Mouse (Mus musculus) heart, postnatal 0 days (tissue): Measurements from ENCODE around the gene Rflna. TPM values are rescaled to one million over a fixed set of nuclear protein-coding genes. Genes with fewer than 3 reads are reported as not detected.

Experiments used
- ATAC-seq: fragments of 200-750 bp; cut with Nextera tagmentation; 2 replicates; pipeline ENCODE4 v1.8.0; 2017; ENCODE audit warnings: low read depth, moderate number of reproducible peaks, moderate library complexity; ENCODE audit not compliant: insufficient read depth
- DNase-seq: peaks from one replicate; pipeline ENCODE4 v3.0.0-alpha.2; 2016; ENCODE audit warnings: low spot score
- H3K27ac ChIP-seq: fragments of 300-500 bp; sonication (generic); 2 replicates; pipeline ENCODE4 v1.5.1; 2014; ENCODE audit warnings: low read depth, mild to moderate bottlenecking
- H3K27me3 ChIP-seq: fragments of 300-500 bp; sonication (generic); 2 replicates; pipeline ENCODE4 v1.6.1; 2014; ENCODE audit warnings: low read length, mixed read lengths; ENCODE audit not compliant: control insufficient read depth, insufficient read depth
- H3K36me3 ChIP-seq: fragments of 300-500 bp; sonication (generic); replicated peaks from 2 replicates; pipeline ENCODE4 v1.6.1; 2014; ENCODE audit warnings: low read length, mixed read lengths; ENCODE audit not compliant: control insufficient read depth, insufficient read depth
- H3K4me1 ChIP-seq: fragments of 300-500 bp; sonication (generic); 2 replicates; pipeline ENCODE4 v1.6.1; 2014; ENCODE audit warnings: antibody characterized with exemption; ENCODE audit not compliant: control insufficient read depth, insufficient read depth
- H3K4me2 ChIP-seq: fragments of 300-500 bp; sonication (generic); 2 replicates; pipeline ENCODE4 v1.6.1; 2014; ENCODE audit warnings: low read depth, mild to moderate bottlenecking, low read length, moderate library complexity
- H3K4me3 ChIP-seq: fragments of 300-500 bp; sonication (generic); 2 replicates; pipeline ENCODE4 v1.5.1; 2014; ENCODE audit warnings: low read depth, low read length
- H3K9ac ChIP-seq: fragments of 300-500 bp; sonication (generic); replicated peaks from 2 replicates; pipeline ENCODE4 v1.6.1; 2014; ENCODE audit warnings: low read depth, low read length, mixed read lengths
- H3K9me3 ChIP-seq: fragments of 300-500 bp; sonication (generic); replicated peaks from 2 replicates; pipeline ENCODE4 v1.6.1; 2016; ENCODE audit warnings: low read length; ENCODE audit not compliant: control insufficient read depth
- CTCF ChIP-seq: IDR thresholded peaks from 2 replicates; pipeline ENCODE4 v1.5.1; 2016; ENCODE audit warnings: antibody characterized with exemption, control low read depth, low read depth
- EP300 ChIP-seq: IDR thresholded peaks from 2 replicates; pipeline ENCODE4 v1.6.1; 2016; ENCODE audit warnings: antibody characterized with exemption, low read depth
- WGBS: fragments of 180-500 bp; shearing (Covaris S2); extraction: QIAGEN DNeasy Blood & Tissue Kit; methylation state at CpG from one replicate; pipeline ENCODE4 v1.1.7; 2014; 5-methylcytosine and 5-hydroxymethylcytosine counted together
- polyA plus RNA-seq: library from polyadenylated mRNA; unstranded; fragments of >200 nt; fragmentation: Nextera tagmentation; extraction: Ambion mirVana; gene quantifications from 2 replicates; pipeline ENCODE4 v1.2.1, GENCODE M21; 2015
- total RNA-seq: library from RNA; depleted of rRNA; stranded (reverse); fragments of >200 nt; gene quantifications from 2 replicates; pipeline ENCODE4 v1.2.3, GENCODE M21; 2014; ENCODE audit warnings: low replicate concordance

Rflna gene
- total and polyA plus RNA-seq, 2 experiments from 2014 or later = 0.85 TPM; not detected in 1

- DNase-seq (no peak), ATAC-seq (no peak)
- H3K27ac ChIP-seq = no peak overlapping the region
- H3K4me1 ChIP-seq = peaks cover 22% of the 10 kb centered on the region
- H3K4me3 ChIP-seq = no peak overlapping the region
- peaks cover 28% of the 10 kb centered on the region for H3K27me3 ChIP-seq
- H3K36me3 ChIP-seq = no peaks in the 10 kb centered on the region
- H3K9ac ChIP-seq = no peak overlapping the region
- H3K4me2 ChIP-seq = no peak overlapping the region
- H3K9me3 ChIP-seq = no peaks in the 10 kb centered on the region
- TF ChIP-seq EP300 (no peak), CTCF (no peak)
- WGBS = 52% methylated on average over 5 of the region's 5 CpGs
These were observed 3.9 kb downstream of the Rflna start for GRCm38 (mm10) chr5:125006896-125007295.

DNA sequence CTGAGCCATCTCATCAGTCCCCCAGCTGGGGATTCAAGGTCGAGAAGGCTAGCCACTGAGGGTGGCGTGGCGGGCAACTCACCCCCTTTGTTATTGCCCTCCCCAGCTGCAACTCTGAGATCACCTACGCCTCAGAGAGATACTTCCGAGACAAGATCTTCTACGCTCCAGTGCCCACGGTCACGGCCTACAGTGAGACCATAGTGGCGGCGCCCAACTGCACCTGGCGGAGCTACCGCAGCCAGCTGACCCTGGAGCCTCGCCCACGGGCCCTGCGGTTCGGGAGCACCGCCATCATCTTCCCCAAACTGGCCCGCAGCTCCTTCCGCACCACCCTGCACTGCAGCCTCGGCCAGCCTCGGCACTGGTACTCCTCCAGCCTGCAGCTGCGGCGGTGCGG is 8.1 kb downstream of the Rflna start:
- Histone ChIP-seq H3K36me3 (peaks cover 20% of the 10 kb centered on the region), H3K4me3 (no peak overlapping the region), H3K9ac (no peak overlapping the region), H3K27me3 (no peaks in the 10 kb centered on the region), H3K9me3 (no peaks in the 10 kb centered on the region), H3K27ac (no peak overlapping the region), H3K4me2 (no peak overlapping the region), H3K4me1 (peaks cover 11% of the 10 kb centered on the region)
- ATAC-seq (no peak), DNase-seq (no peak)
- TF ChIP-seq CTCF (no peak), EP300 (no peak)
- 93% methylated on average over 24 of the region's 24 CpGs for WGBS

GRCm38 (mm10) chr5:125011628-125012027 is 8.6 kb downstream of the Rflna start:
- no peak for ATAC-seq
- H3K4me1 ChIP-seq = peaks cover 7% of the 10 kb centered on the region
- H3K4me3 ChIP-seq = no peak overlapping the region
- no peak overlapping the region for H3K4me2 ChIP-seq
- H3K9me3 ChIP-seq = no peaks in the 10 kb centered on the region
- no peak for DNase-seq
- no peak overlapping the region for H3K9ac ChIP-seq
- H3K36me3 ChIP-seq = peaks cover 24% of the 10 kb centered on the region
- no peaks in the 10 kb centered on the region for H3K27me3 ChIP-seq
- no peak for TF ChIP-seq CTCF
- no peak for TF ChIP-seq EP300
- no peak overlapping the region for H3K27ac ChIP-seq
- WGBS = 76% methylated on average over 8 of the region's 8 CpGs

DNA sequence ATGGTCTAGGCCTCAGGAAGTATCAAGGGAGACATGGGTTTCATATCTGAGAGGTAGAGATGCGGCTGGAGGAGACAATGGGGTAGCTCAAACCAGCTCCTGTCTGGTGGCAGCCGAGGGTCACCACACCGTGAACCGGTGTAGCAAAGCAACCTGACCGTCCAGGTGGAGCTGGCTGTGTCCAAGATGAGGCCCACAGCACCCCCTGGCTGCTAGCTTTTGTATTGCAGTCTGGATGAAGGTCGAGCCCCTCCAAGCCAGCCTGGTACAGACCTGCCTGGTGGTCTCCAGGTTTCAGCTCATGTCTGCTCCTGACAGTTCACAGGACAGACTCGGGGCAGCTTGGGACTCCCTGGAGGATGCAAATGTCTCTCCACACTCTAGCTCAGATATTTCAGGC is 11.5 kb downstream of the Rflna start:
- TF ChIP-seq CTCF = peak; percentile 75
- no peak for TF ChIP-seq EP300
- H3K36me3 ChIP-seq = peaks cover 53% of the 10 kb centered on the region
- WGBS = 52% methylated on average over 7 of the region's 7 CpGs

GRCm38 (mm10) chr5:125015066-125015465 is 12.0 kb downstream of the Rflna start:
- no peak for DNase-seq
- no peak overlapping the region for H3K4me2 ChIP-seq
- H3K9me3 ChIP-seq = no peaks in the 10 kb centered on the region
- no peak for TF ChIP-seq EP300
- no peak for TF ChIP-seq CTCF
- H3K4me1 ChIP-seq = no peaks in the 10 kb centered on the region; the same call in 1 of the 2 replicates
- ATAC-seq = no peak
- no peak overlapping the region for H3K27ac ChIP-seq
- peaks cover 56% of the 10 kb centered on the region for H3K36me3 ChIP-seq
- no peaks in the 10 kb centered on the region for H3K27me3 ChIP-seq
- WGBS = 92% methylated on average over 3 of the region's 3 CpGs
- H3K9ac ChIP-seq = no peak overlapping the region
- H3K4me3 ChIP-seq = no peak overlapping the region

More for the DNA sequence above, 11.5 kb downstream of the Rflna start:
- no peaks in the 10 kb centered on the region for H3K27me3 ChIP-seq
- no peaks in the 10 kb centered on the region; the same call in 1 of the 2 replicates for H3K4me1 ChIP-seq
- ATAC-seq = no peak
- H3K27ac ChIP-seq = no peak overlapping the region
- no peak overlapping the region for H3K4me3 ChIP-seq
- DNase-seq = no peak
- no peak overlapping the region for H3K9ac ChIP-seq
- H3K9me3 ChIP-seq = no peaks in the 10 kb centered on the region
- no peak overlapping the region for H3K4me2 ChIP-seq

DNA sequence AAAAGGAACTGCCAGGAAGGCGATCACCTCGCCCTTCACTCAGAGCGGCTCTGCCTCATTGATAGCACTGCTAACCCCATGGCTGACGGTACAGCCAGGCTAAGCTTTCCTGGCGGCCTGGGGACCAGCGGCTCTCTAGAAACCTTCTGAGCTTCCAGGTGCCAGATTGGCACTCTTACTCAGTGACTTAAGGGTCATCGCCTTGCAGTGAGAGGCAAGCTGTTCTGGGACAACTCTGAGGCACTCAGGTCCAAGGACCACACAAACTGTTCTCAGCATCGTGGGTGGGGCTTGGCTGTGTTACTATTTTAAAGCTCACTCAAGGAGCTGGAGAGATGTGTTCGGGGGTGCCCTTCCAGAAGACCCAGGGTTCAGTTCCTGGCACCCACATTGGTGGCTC is 12.6 kb downstream of the Rflna start:
- no peaks in the 10 kb centered on the region for H3K27me3 ChIP-seq
- DNase-seq (no peak), ATAC-seq (no peak)
- peaks cover 56% of the 10 kb centered on the region for H3K36me3 ChIP-seq
- H3K4me2 ChIP-seq = no peak overlapping the region
- WGBS = 67% methylated on average over 9 of the region's 9 CpGs
- no peaks in the 10 kb centered on the region for H3K9me3 ChIP-seq
- no peaks in the 10 kb centered on the region; the same call in 1 of the 2 replicates for H3K4me1 ChIP-seq
- H3K9ac ChIP-seq = no peak overlapping the region
- H3K4me3 ChIP-seq = no peak overlapping the region
- TF ChIP-seq CTCF (no peak), EP300 (no peak)
- no peak overlapping the region for H3K27ac ChIP-seq
